Mouse (Mus musculus) midbrain, embryonic 16.5 days (tissue): ENCODE measurements around the gene Ccdc59. TPM values are rescaled to one million over a fixed set of nuclear protein-coding genes. Genes with fewer than 3 reads are reported as not detected.

Source experiments
- ATAC-seq: fragments of 200-750 bp; cut with Nextera tagmentation; 2 replicates; pipeline ENCODE4 v1.8.0; 2017; ENCODE audit warnings: moderate TSS enrichment
- H3K27ac ChIP-seq: fragments of 300-500 bp; sonication (generic); 2 replicates; pipeline ENCODE4 v1.5.1; 2014; ENCODE audit warnings: mild to moderate bottlenecking, low read length, mixed read lengths
- H3K27me3 ChIP-seq: fragments of 300-500 bp; sonication (generic); 2 replicates; pipeline ENCODE4 v1.6.1; 2014; ENCODE audit warnings: low read depth, low read length, mixed read lengths; ENCODE audit not compliant: control insufficient read depth, insufficient read depth
- H3K36me3 ChIP-seq: fragments of 300-500 bp; sonication (generic); 2 replicates; pipeline ENCODE4 v1.6.1; 2014; ENCODE audit warnings: mild to moderate bottlenecking, low read length, moderate library complexity, mixed read lengths; ENCODE audit not compliant: control insufficient read depth, insufficient read depth
- H3K4me1 ChIP-seq: fragments of 300-500 bp; sonication (generic); 2 replicates; pipeline ENCODE4 v1.6.1; 2014; ENCODE audit warnings: mild to moderate bottlenecking, low read length, mixed read lengths; ENCODE audit not compliant: control insufficient read depth, insufficient read depth
- H3K4me2 ChIP-seq: fragments of 300-500 bp; sonication (generic); 2 replicates; pipeline ENCODE4 v1.6.1; 2014; ENCODE audit warnings: mild to moderate bottlenecking, low read length, mixed read lengths
- H3K4me3 ChIP-seq: fragments of 300-500 bp; sonication (generic); 2 replicates; pipeline ENCODE4 v1.5.1; 2014; ENCODE audit warnings: low read depth, mild to moderate bottlenecking, low read length, moderate library complexity, mixed read lengths
- H3K9ac ChIP-seq: fragments of 300-500 bp; sonication (generic); 2 replicates; pipeline ENCODE4 v1.6.1; 2014; ENCODE audit warnings: low read depth, low read length, mixed read lengths
- H3K9me3 ChIP-seq: fragments of 300-500 bp; sonication (generic); replicated peaks from 2 replicates; pipeline ENCODE4 v1.6.1; 2014; ENCODE audit warnings: mild to moderate bottlenecking, low read length, mixed read lengths; ENCODE audit not compliant: control insufficient read depth, poor library complexity, severe bottlenecking
- WGBS: fragments of 180-500 bp; shearing (Covaris S2); extraction: QIAGEN DNeasy Blood & Tissue Kit; methylation state at CpG from one replicate; pipeline ENCODE4 v1.1.7; 2014; 5-methylcytosine and 5-hydroxymethylcytosine counted together
- polyA plus RNA-seq: library from polyadenylated mRNA; unstranded; fragments of >200 nt; fragmentation: Nextera tagmentation; extraction: Ambion mirVana; gene quantifications from 2 replicates; pipeline ENCODE4 v1.2.1, GENCODE M21; 2015

The Ccdc59 gene
- polyA plus RNA-seq, 1 experiment from 2014 or later, result 40.3 TPM

DNA sequence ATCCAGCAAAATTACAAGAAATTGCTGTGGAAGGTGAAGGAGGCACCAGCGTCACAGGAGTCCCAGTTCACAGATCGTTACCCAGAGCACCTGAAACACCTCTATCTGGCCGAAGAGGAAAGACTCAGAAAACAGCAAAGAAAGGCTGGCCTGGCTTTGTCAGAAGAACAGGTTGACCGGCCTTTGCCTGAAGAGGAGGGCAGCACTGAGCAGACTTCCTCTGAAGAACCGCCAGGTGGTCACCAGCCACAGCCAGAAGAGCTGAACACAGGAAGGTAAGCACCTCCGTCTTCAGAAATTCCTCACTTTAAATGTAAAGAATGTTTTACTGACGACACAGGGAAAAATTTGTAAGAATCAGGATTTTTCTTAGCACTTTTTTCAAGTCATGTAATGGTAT lies 1.7 kb downstream of the Ccdc59 start:
- H3K9me3 ChIP-seq, result no peaks in the 10 kb centered on the region
- no peaks in the 10 kb centered on the region for H3K27me3 ChIP-seq
- 86% methylated on average over 7 of the region's 7 CpGs for WGBS
- no peak overlapping the region for H3K4me3 ChIP-seq
- peak overlapping the region; percentile 91 for H3K4me2 ChIP-seq
- peaks cover 24% of the 10 kb centered on the region for H3K36me3 ChIP-seq
- no peak overlapping the region for H3K9ac ChIP-seq
- peaks cover 15% of the 10 kb centered on the region for H3K4me1 ChIP-seq
- no peak for ATAC-seq
- H3K27ac ChIP-seq, result no peak overlapping the region

DNA sequence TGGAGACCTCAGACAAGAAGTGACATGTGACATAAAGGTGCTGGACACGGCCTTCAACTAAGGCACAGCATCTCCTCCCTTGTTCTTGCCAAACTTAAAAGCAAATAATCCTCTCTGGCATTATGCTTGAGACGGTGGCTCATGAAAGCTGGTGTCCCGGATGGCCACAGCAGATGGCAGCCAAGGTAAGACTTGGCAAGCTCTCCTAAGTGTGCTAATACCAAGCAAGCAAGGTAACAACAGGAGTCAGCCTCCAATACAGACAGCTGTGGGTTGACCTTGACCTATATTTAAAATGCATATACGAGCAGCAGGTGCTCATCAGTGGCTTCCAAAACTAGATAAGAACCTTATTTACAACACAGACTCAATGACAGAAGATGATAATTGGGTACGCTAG lies 9.4 kb downstream of the Ccdc59 start:
- H3K4me3 ChIP-seq, result no peak overlapping the region
- H3K9ac ChIP-seq, result no peak overlapping the region
- 87% methylated on average over 5 of the region's 5 CpGs for WGBS
- no peaks in the 10 kb centered on the region for H3K9me3 ChIP-seq
- peaks cover 25% of the 10 kb centered on the region for H3K36me3 ChIP-seq
- no peak for ATAC-seq
- no peak overlapping the region for H3K4me2 ChIP-seq
- no peak overlapping the region for H3K27ac ChIP-seq
- H3K4me1 ChIP-seq, result no peaks in the 10 kb centered on the region
- no peaks in the 10 kb centered on the region for H3K27me3 ChIP-seq

DNA sequence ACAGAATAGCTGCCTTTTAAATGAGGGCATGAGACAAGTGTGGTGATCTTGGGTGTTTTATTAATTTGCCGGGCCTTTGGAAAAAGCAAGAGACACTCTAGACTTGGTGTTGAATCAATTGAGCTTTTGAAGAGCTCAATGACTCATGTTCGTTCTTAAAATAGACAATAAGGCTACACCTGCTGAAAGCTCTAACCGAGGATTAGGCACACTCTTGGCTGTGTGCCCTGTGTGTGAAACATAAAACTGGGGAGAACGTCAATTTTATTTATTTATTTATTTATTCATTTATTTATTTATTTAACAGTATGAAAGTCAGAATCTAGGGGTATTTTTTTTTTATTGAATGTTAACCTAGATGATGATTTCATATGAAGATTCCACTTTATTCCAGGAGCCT lies 10.3 kb downstream of the Ccdc59 start:
- no peak overlapping the region for H3K9ac ChIP-seq
- H3K4me2 ChIP-seq, result no peak overlapping the region
- H3K4me1 ChIP-seq, result no peaks in the 10 kb centered on the region
- peaks cover 20% of the 10 kb centered on the region for H3K36me3 ChIP-seq
- 78% methylated on average over 4 of the region's 4 CpGs for WGBS
- H3K9me3 ChIP-seq, result no peaks in the 10 kb centered on the region
- no peaks in the 10 kb centered on the region for H3K27me3 ChIP-seq
- H3K27ac ChIP-seq, result no peak overlapping the region
- no peak for ATAC-seq
- H3K4me3 ChIP-seq, result no peak overlapping the region

DNA sequence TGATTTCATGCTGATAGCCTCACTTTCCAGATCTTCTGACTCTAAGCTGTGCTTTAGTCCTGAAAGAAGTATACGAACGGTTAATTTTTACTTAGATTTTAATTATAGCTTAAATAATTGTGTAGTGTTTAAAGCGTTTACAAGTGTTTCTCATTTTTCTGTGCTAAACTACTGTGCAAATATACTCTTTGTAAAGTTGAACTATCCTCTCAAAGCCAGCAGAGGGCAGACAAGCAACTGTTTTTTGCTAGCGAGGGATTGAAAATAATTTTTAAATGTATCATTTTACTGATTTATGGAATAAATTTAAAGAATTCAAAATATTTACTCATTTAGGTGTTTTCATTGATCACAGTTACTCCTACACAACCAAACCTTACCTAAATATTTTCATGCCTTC lies 26.4 kb downstream of the Ccdc59 start:
- Histone ChIP-seq H3K4me2 (no peak overlapping the region), H3K4me1 (no peaks in the 10 kb centered on the region), H3K4me3 (no peak overlapping the region), H3K9ac (no peak overlapping the region), H3K27ac (no peak overlapping the region), H3K36me3 (no peaks in the 10 kb centered on the region), H3K9me3 (no peaks in the 10 kb centered on the region), H3K27me3 (no peaks in the 10 kb centered on the region)
- ATAC-seq, result no peak
- 47% methylated on average over 4 of the region's 4 CpGs for WGBS

Other genes starting within 250 kb of the Ccdc59 start
- 15.5 and 15.8 TPM in 2 replicates for gene Mettl25, start 313 bp downstream of the Ccdc59 start, polyA plus RNA-seq